Mouse (Mus musculus): ENCODE measurements around the gene Sergef.

The Sergef gene

DNA sequence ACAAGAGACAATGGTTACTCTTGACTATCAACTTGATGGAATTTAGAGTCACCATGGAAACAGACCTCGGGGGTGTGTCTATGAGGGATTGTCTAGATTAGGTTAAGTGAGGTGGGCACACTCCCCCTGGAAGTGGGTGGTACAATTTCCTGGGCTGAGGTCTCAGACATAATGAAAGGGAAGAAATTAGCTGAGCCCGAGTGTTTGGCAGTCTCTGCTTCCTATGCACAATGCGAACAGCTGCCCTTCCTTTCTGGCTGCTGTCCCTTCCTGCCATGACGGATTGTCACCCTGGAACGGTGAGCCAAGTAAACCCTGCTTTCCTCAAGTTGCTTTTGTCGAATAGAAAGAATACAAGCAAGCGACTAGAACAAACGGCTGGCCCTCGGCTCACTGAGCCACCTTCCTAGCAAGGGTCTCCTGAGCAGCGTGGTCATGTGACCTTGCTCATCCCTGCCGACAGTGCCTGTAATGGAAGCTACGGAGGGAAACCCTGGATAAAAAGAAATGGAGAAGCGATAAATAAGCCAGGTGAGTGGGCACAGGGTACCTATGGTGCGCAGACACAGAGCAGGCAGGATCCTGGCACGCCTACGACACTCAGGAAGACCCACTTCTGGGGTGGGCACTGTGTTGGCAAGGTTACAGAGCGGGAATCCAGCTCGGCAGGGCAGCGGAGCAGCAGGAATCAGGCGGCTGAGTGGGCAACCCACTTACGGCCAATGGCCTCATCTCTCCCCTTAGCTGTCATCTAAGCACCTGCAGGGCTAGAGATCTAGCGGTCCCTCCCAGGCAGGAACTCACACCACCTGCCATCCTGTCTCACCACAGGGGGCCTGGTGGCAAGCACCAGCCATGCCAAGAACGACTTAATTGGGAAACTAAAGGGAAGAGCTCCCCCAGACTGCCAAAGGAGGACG is 130.0 kb downstream of the Sergef start:
- no peak for TF ChIP-seq GATA4 (IDR thresholded peaks at IDR 0.05; ENCODE audit: insufficient replicate concordance, low read length)

DNA sequence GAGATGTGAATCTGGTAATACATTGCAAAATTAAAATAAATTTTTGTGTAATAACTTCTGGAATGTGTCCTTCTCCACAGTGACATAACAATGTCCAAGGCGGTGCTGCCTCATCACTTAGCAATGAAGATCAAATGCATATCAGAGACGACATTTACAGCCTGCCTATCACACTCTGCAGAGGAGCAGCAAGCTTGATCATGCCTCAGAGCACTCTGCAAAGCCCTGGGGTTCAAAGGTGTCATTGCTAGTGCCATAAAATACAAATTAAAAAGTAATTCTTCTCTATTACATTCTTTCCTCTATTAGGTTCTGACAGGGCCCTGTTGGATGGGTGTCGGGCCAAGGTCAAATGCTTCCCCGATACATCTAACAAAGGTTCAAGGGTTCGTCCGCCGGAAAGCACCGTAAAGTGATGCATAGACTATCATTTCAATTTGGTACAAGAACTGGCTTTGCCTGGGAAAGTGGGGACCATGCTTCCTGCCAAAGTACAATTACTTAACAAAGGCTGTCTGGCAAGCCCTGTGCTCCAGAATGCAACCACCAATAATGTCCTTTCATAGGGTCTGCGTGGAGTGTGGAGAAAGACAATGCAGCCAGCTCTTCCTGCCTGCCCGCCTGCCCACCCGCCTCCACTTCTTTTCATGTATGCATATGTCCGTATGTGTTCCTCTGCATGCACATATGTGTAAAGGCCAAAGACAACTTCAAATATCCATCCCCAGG is 130.9 kb downstream of the Sergef start:
- no peak for TF ChIP-seq GATA4 (IDR thresholded peaks at IDR 0.05; ENCODE audit: insufficient replicate concordance, low read length)

GRCm38 (mm10) chr7:46504157-46504556 is 135.4 kb downstream of the Sergef start:
- no peak for TF ChIP-seq GATA4 (IDR thresholded peaks at IDR 0.05; ENCODE audit: insufficient replicate concordance, low read length)

- no peak for TF ChIP-seq GATA4 (IDR thresholded peaks at IDR 0.05; ENCODE audit: insufficient replicate concordance, low read length)
Observed at GRCm38 (mm10) chr7:46502650-46503049, 137.0 kb downstream of the Sergef start.

- TF ChIP-seq GATA4 (IDR thresholded peaks at IDR 0.05; ENCODE audit: insufficient replicate concordance, low read length), result no peak
Observed at GRCm38 (mm10) chr7:46501458-46501857, 138.1 kb downstream of the Sergef start.

- TF ChIP-seq GATA4 (IDR thresholded peaks at IDR 0.05; ENCODE audit: insufficient replicate concordance, low read length), result no peak
Observed at GRCm38 (mm10) chr7:46499561-46499960, 140.0 kb downstream of the Sergef start.

DNA sequence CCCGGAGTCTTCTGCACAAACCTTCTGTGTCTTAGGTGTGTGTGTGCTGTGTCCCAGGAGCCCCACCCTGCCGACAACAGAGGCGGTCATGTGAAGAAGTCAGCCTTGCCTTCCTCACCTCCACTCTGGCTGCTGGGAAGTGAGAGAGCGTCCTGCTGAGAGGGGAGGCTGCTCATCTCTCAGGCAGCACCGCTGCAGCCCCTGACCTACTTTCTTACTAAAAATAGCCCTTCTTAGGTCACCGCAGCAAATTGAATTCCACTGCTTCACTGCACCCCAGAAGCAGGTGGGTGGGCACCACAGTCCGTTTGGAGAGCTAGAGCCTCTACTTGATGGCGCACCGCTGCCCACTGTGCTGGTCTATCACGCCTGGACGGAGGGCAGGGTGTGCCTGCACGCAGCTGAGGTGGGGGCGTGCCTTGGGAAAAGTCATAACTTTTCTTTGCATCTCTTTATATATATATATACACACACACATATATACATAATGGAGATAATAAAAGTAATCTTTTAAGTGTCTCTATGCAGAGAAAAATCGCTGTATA is 147.4 kb downstream of the Sergef start:
- no peak for TF ChIP-seq GATA4 (IDR thresholded peaks at IDR 0.05; ENCODE audit: insufficient replicate concordance, low read length)

- no peak for TF ChIP-seq GATA4 (IDR thresholded peaks at IDR 0.05; ENCODE audit: insufficient replicate concordance, low read length)
Observed at GRCm38 (mm10) chr7:46487354-46487753, 152.3 kb downstream of the Sergef start.

DNA sequence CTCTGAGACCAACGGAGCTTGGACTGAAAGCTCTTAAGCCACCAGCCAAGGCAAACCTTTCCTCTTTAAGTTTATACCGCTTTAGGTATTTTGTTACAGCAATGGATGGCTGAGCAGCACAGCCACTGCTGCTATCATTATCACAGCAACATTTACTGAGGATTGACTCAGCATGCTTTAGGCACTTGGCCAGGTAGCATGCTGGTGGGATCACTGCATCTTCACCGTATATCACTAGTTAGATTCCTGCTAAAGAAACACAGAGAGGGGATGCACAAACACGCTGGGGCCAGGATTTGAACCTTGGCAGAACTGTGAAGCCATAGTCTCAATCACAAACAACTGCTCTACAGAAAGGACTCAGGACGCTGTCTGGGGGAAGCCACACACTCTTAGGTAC is 152.8 kb downstream of the Sergef start:
- no peak for TF ChIP-seq GATA4 (IDR thresholded peaks at IDR 0.05; ENCODE audit: insufficient replicate concordance, low read length)

- TF ChIP-seq GATA4 (IDR thresholded peaks at IDR 0.05; ENCODE audit: insufficient replicate concordance, low read length), result no peak
Observed at GRCm38 (mm10) chr7:46484223-46484622, 155.4 kb downstream of the Sergef start.

DNA sequence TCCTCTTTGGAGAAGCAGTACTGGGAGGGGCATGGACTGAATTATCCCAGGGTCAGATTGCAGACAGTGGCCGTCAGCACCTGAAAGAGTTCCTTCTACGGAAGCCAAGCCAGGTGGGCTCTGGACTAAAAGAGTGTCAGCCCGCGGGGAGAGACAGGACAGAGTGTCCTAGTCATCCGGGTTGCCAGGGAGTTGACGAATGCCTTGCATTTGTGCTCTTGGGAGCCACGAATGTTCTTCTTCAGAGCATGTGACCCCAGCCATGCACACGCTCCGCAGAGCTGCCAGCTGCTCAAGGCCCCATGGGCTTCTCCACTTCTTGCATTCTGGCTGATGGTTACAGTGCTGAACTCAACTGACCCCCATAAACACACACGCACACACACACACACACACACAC is 156.6 kb downstream of the Sergef start:
- no peak for TF ChIP-seq GATA4 (IDR thresholded peaks at IDR 0.05; ENCODE audit: insufficient replicate concordance, low read length)

DNA sequence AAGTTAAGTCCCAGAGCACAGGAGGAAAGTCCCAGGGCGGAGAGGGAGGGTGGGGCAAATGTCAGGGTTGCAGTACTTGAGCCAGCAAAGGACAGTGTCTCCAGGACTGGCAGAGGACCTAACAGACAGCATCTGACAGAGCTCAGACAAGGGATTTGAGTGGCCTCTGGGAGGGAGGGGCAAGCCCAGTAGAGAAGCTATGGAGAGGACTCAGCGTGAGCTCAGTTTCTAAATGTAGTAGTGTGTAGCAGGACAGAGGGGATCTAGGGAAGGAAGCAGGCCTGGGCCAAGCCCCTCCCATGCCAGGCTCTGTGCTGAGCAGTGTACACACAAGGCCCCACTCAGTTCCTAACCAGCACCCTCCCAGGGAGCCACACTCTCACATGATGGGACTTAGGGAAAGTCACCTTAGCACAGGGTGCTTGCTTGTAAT is 157.5 kb downstream of the Sergef start:
- no peak for TF ChIP-seq GATA4 (IDR thresholded peaks at IDR 0.05; ENCODE audit: insufficient replicate concordance, low read length)

DNA sequence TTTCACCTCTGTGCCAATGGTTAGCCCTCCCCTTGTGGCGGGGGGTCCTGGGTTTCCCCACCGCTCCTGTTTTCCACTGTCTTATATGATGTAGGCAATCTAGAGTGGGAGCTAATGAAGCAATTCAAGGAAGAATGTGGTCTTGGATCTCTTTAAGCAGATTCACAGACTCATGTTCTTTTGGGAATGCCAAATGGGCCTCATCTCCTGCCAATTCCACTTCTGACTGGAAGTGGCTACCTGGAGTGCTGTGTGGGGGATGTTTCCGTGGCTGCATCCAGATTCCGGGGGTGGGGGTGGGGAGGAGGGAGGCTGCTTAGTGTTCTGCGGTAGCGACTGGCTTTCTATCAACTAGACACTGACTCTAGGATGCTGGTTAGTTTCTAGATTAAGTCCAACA is 159.8 kb downstream of the Sergef start:
- no peak for TF ChIP-seq GATA4 (IDR thresholded peaks at IDR 0.05; ENCODE audit: insufficient replicate concordance, low read length)

GRCm38 (mm10) chr7:46477456-46477855 is 162.2 kb downstream of the Sergef start:
- no peak for TF ChIP-seq GATA4 (IDR thresholded peaks at IDR 0.05; ENCODE audit: insufficient replicate concordance, low read length)

DNA sequence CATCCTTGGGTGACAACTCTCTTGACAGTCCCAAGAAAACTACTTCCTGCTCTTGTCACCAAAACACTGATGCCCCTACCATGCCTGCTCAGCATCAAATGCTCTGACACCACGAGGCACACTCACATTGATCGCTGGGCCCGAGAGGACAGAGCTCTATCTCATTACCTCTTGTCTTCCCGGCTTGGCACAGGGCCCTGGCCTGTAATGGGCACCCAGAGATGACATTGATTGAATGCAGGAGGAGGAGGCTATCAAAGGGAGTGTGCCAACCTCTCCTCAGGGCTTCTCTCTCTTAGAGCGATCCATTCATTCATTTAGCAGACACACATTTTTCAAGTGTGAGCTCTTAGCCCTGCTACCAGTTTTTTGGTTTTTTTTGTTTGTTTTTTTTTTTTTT is 164.1 kb downstream of the Sergef start:
- TF ChIP-seq GATA4 (IDR thresholded peaks at IDR 0.05; ENCODE audit: insufficient replicate concordance, low read length), result no peak

- TF ChIP-seq GATA4 (IDR thresholded peaks at IDR 0.05; ENCODE audit: insufficient replicate concordance, low read length), result no peak
Observed at GRCm38 (mm10) chr7:46473141-46473540, 166.5 kb downstream of the Sergef start.
